Mouse (Mus musculus): Measurements from ENCODE around the gene Cck.
"Not testable (repeated sequence)": the region's sequence is repeated elsewhere in the genome, so short reads cannot be mapped to it uniquely, and the experiment has no call there.

Cck gene

GRCm38 (mm10) chr9:121459950-121460349 is 35.5 kb downstream of the Cck start:
- in situ Hi-C loops (cut with MboI) = no loop called here

- in situ Hi-C loops (cut with MboI) = no loop called here
These were observed 37.0 kb downstream of the Cck start for GRCm38 (mm10) chr9:121458466-121458865.

GRCm38 (mm10) chr9:121456739-121457515 is 38.6 kb downstream of the Cck start:
- in situ Hi-C loops (cut with MboI) = no loop called here

- in situ Hi-C loops (cut with MboI) = no loop called here
These were observed 40.6 kb downstream of the Cck start for GRCm38 (mm10) chr9:121454891-121455290.

- in situ Hi-C loops (cut with MboI) = not testable (repeated sequence)
These were observed 43.1 kb downstream of the Cck start for GRCm38 (mm10) chr9:121452342-121452942.

- in situ Hi-C loops (cut with MboI) = no loop called here
These were observed 49.1 kb downstream of the Cck start for GRCm38 (mm10) chr9:121446431-121446831.

GRCm38 (mm10) chr9:121445364-121445763 is 50.1 kb downstream of the Cck start:
- in situ Hi-C loops (cut with MboI) = no loop called here

GRCm38 (mm10) chr9:121444367-121444707 is 51.2 kb downstream of the Cck start:
- in situ Hi-C loops (cut with MboI) = no loop called here

- in situ Hi-C loops (cut with MboI) = no loop called here
These were observed 51.7 kb downstream of the Cck start for GRCm38 (mm10) chr9:121443696-121444366.

- in situ Hi-C loops (cut with MboI) = no loop called here
These were observed 53.3 kb downstream of the Cck start for GRCm38 (mm10) chr9:121442145-121442544.
